In the genomic region with DNA sequence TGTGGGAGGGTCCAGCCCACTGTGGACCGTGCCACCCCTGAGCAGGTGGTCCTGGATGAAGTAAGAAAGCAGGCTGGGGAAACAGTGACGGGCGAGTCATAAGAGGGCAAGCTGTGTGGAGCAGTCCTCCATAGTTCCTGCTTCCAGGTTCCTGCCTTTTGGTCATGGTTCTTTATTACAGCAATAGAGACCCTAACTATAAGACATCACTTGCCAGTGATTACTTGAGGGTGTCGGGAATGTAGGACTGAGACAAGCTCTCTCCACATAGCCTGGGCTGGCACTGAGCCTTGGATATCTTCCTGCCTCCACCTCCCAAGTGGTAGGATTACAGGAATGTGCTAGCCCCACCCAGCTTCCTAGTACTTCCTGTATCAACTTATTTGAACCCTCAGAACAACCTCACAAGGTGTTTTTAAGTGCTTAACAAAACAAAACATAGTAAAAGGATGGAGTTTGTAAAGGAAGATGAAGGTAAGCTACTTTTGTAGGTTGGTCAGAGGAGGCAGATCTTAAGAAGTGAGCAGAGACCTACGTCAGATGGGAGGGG, we compare ENCODE assay signal across 14 mouse cellular contexts. TPM values are rescaled to one million over a fixed set of nuclear protein-coding genes. Genes with fewer than 3 reads are reported as not detected.
DNase-seq lines count a peak whose midpoint lies in the region; ATAC-seq and TF ChIP-seq lines count a peak whose summit lies in the region.
"Had no signal": no experiment of that assay in that cellular context is flagged by ENCODE, and none has a peak within 500 bp of the region (broad histone marks: within the 10 kb centered on the region; RNA-seq: fewer than 3 reads in every experiment).

No protein-coding gene starts in this region.

- no peak overlapping the region for H3K4me3 ChIP-seq in intestine, postnatal 0 days (ENCODE audit: low read depth, low read length)
- no peak overlapping the region for H3K4me3 ChIP-seq in intestine, embryonic 15.5 days (replicated peaks)
- H3K4me3 ChIP-seq in lung, embryonic 16.5 days (ENCODE audit: low read length), result no peak overlapping the region
- no peak overlapping the region for H3K4me3 ChIP-seq in thymus, adult 2 months (ENCODE audit: control insufficient read depth, insufficient read depth, low read length)

- WGBS in intestine, postnatal 0 days, result 60% methylated on average over 5 of the region's 5 CpGs
- 62% methylated on average over 5 of the region's 5 CpGs for WGBS in intestine, embryonic 15.5 days
- 51% methylated on average over 5 of the region's 5 CpGs for WGBS in lung, embryonic 16.5 days
- 87% methylated on average over 5 of the region's 5 CpGs for WGBS in thymus, adult 2 months

- TF ChIP-seq POLR2A in thymus, adult 2 months (IDR thresholded peaks at IDR 0.05; ENCODE audit: control insufficient read depth, extremely low read depth, insufficient read depth, low read length, poor library complexity), result no peak

- no peak for ATAC-seq in intestine, postnatal 0 days
- ATAC-seq in intestine, embryonic 15.5 days, result no peak
- ATAC-seq in lung, embryonic 16.5 days (ENCODE audit: low read depth), result no peak

- peak; percentile 11 for DNase-seq in thymus, postnatal 4 days
- no peak for DNase-seq in thymus, postnatal 14 days
- DNase-seq in thymus, postnatal 36 days, result no peak
- no peak for DNase-seq in left cerebral cortex, postnatal 10 days (ENCODE audit: extremely low spot score in 1 of 2, low spot score in 2 of 2)
- DNase-seq in thymus, adult 2 months, result no peak
- DNase-seq: adrenal gland, postnatal 36 days; cerebellum, adult 2 months; gastrocnemius, postnatal 36 days; heart, postnatal 10 days; retina, postnatal 1 day had no signal

- H3K27ac ChIP-seq in intestine, postnatal 0 days (ENCODE audit: low read depth, low read length), result no peak overlapping the region
- H3K27ac ChIP-seq in intestine, embryonic 15.5 days, result no peak overlapping the region
- H3K27ac ChIP-seq in lung, embryonic 16.5 days (ENCODE audit: low read length), result peak overlapping the region; percentile 15; the same call in 1 of the 2 replicates
- H3K27ac ChIP-seq in thymus, adult 2 months (ENCODE audit: control insufficient read depth, insufficient read depth, low read length), result no peak overlapping the region
- H3K27ac ChIP-seq: embryonic facial prominence, embryonic 12.5 days had no signal

- TF ChIP-seq CTCF in intestine, postnatal 0 days (IDR thresholded peaks at IDR 0.05; ENCODE audit: low read depth), result no peak
- no peak for TF ChIP-seq CTCF in thymus, adult 2 months (IDR thresholded peaks at IDR 0.05; ENCODE audit: borderline replicate concordance, control insufficient read depth, extremely low read depth, insufficient read depth, low read length, poor library complexity)

- peaks cover 10% of the 10 kb centered on the region; the same call in 1 of the 2 replicates for H3K4me1 ChIP-seq in intestine, postnatal 0 days (replicated peaks; ENCODE audit: control insufficient read depth, insufficient read depth, low read length)
- H3K4me1 ChIP-seq in intestine, embryonic 15.5 days (replicated peaks), result peaks cover 13% of the 10 kb centered on the region
- H3K4me1 ChIP-seq in lung, embryonic 16.5 days (replicated peaks; ENCODE audit: control insufficient read depth, insufficient read depth, low read length), result peaks cover 22% of the 10 kb centered on the region
- H3K4me1 ChIP-seq in thymus, adult 2 months (replicated peaks; ENCODE audit: control insufficient read depth, insufficient read depth, low read length), result peaks cover 17% of the 10 kb centered on the region

- H3K27me3 ChIP-seq in intestine, postnatal 0 days (replicated peaks; ENCODE audit: control insufficient read depth, insufficient read depth, low read length), result no peaks in the 10 kb centered on the region
- no peaks in the 10 kb centered on the region for H3K27me3 ChIP-seq in intestine, embryonic 15.5 days (replicated peaks)
- no peaks in the 10 kb centered on the region for H3K27me3 ChIP-seq in lung, embryonic 16.5 days (ENCODE audit: control insufficient read depth, insufficient read depth, low read depth, low read length)
- H3K27me3 ChIP-seq in thymus, adult 2 months (ENCODE audit: control insufficient read depth, insufficient read depth, low read length), result no peaks in the 10 kb centered on the region
- H3K27me3 ChIP-seq: embryonic facial prominence, embryonic 12.5 days had no signal

- intact Hi-C loops in left cerebral cortex, postnatal 10 days (cut with DNase I), result no loop called here

- no peaks in the 10 kb centered on the region for H3K36me3 ChIP-seq in intestine, postnatal 0 days (ENCODE audit: control insufficient read depth, insufficient read depth)
- no peaks in the 10 kb centered on the region for H3K36me3 ChIP-seq in intestine, embryonic 15.5 days
- H3K36me3 ChIP-seq in lung, embryonic 16.5 days (ENCODE audit: control insufficient read depth, insufficient read depth, low read length), result 0 out of 2 replicates have a peak, but pooled peaks cover 2% of the 10 kb centered on the region
- no peaks in the 10 kb centered on the region for H3K36me3 ChIP-seq in thymus, adult 2 months (ENCODE audit: control insufficient read depth, insufficient read depth, low read length)
- H3K36me3 ChIP-seq: embryonic facial prominence, embryonic 12.5 days had no signal

- H3K9me3 ChIP-seq in intestine, postnatal 0 days (ENCODE audit: control insufficient read depth), result no peaks in the 10 kb centered on the region
- H3K9me3 ChIP-seq in intestine, embryonic 15.5 days, result no peaks in the 10 kb centered on the region
- no peaks in the 10 kb centered on the region for H3K9me3 ChIP-seq in lung, embryonic 16.5 days (ENCODE audit: control insufficient read depth, low read length)
- H3K9me3 ChIP-seq: embryonic facial prominence, embryonic 12.5 days had no signal

- no peak overlapping the region for H3K9ac ChIP-seq in intestine, postnatal 0 days (ENCODE audit: low read depth, low read length)
- H3K9ac ChIP-seq in intestine, embryonic 15.5 days, result no peak overlapping the region
- H3K9ac ChIP-seq in lung, embryonic 16.5 days (ENCODE audit: low read length), result no peak overlapping the region

- H3K4me2 ChIP-seq in intestine, postnatal 0 days (replicated peaks; ENCODE audit: low read depth), result peak overlapping the region; percentile 87; the same call in 1 of the 2 replicates
- H3K4me2 ChIP-seq in intestine, embryonic 15.5 days (replicated peaks), result no peak overlapping the region
- no peak overlapping the region; the same call in 1 of the 2 replicates for H3K4me2 ChIP-seq in lung, embryonic 16.5 days (ENCODE audit: low read depth, low read length)

RNA-seq across cellular contexts. Expression of a gene that starts 1.0 kb away (rescaled TPM):
- 5.2 and 6.6 TPM in 2 replicates for polyA plus RNA-seq in intestine, postnatal 0 days (2015; fragmentation: Nextera tagmentation; extraction: Ambion mirVana)
- 14.6 and 14.9 TPM in 2 replicates for polyA plus RNA-seq in intestine, embryonic 15.5 days (2015; fragmentation: Nextera tagmentation; extraction: Ambion mirVana)
- 19.3 and 20.9 TPM in 2 replicates for polyA plus RNA-seq in lung, embryonic 16.5 days (2015; fragmentation: Nextera tagmentation; extraction: Ambion mirVana)
- total RNA-seq in left cerebral cortex, postnatal 10 days (2021), result 10 to 100 TPM; 15.0 to 15.8 TPM
- polyA plus RNA-seq in thymus, adult 2 months (2012; rRNA removed), result 54.5 and 59.1 TPM in 2 replicates
